Mouse (Mus musculus) cerebellum, adult 9-10 months (tissue): ENCODE measurements around the gene Ikzf1.

Experiments
- DNase-seq: peaks from one replicate; pipeline ENCODE4 v3.0.0; 2022

Gene Ikzf1

GRCm38 (mm10) chr11:11684930-11685852 lies at the start of gene Ikzf1:
Gene Ikzf1 (plus strand): TSS chr11:11685003.
- no peak for DNase-seq

- no peak for DNase-seq
Observed at GRCm38 (mm10) chr11:11644303-11644702, 40.5 kb upstream of the Ikzf1 start.

- DNase-seq, result no peak
Observed at GRCm38 (mm10) chr11:11656388-11656787, 28.4 kb upstream of the Ikzf1 start.

- no peak for DNase-seq
Observed at GRCm38 (mm10) chr11:11656995-11657530, 27.7 kb upstream of the Ikzf1 start.

- DNase-seq, result no peak
Observed at GRCm38 (mm10) chr11:11657634-11658033, 27.2 kb upstream of the Ikzf1 start.

- DNase-seq, result no peak
Observed at GRCm38 (mm10) chr11:11658834-11659233, 26.0 kb upstream of the Ikzf1 start.

GRCm38 (mm10) chr11:11660651-11661050 lies 24.2 kb upstream of the Ikzf1 start:
- no peak for DNase-seq

GRCm38 (mm10) chr11:11667254-11667921 lies 17.4 kb upstream of the Ikzf1 start:
- no peak for DNase-seq

- DNase-seq, result no peak
Observed at GRCm38 (mm10) chr11:11667922-11668290, 16.9 kb upstream of the Ikzf1 start.

- DNase-seq, result no peak
Observed at GRCm38 (mm10) chr11:11672974-11673373, 11.8 kb upstream of the Ikzf1 start.

GRCm38 (mm10) chr11:11675063-11675462 lies 9.7 kb upstream of the Ikzf1 start:
- no peak for DNase-seq

- no peak for DNase-seq
Observed at GRCm38 (mm10) chr11:11676068-11676741, 8.6 kb upstream of the Ikzf1 start.

- DNase-seq, result no peak
Observed at GRCm38 (mm10) chr11:11677165-11677564, 7.6 kb upstream of the Ikzf1 start.

- no peak for DNase-seq
Observed at GRCm38 (mm10) chr11:11678972-11679371, 5.8 kb upstream of the Ikzf1 start.

- DNase-seq, result no peak
Observed at GRCm38 (mm10) chr11:11684056-11684929, 510 bp upstream of the Ikzf1 start.

GRCm38 (mm10) chr11:11685853-11686395 lies 1.1 kb downstream of the Ikzf1 start:
- no peak for DNase-seq

- DNase-seq, result no peak
Observed at GRCm38 (mm10) chr11:11686569-11687051, 1.8 kb downstream of the Ikzf1 start.

GRCm38 (mm10) chr11:11687551-11688185 lies 2.9 kb downstream of the Ikzf1 start:
- DNase-seq, result no peak

- no peak for DNase-seq
Observed at GRCm38 (mm10) chr11:11688766-11689330, 4.0 kb downstream of the Ikzf1 start.

GRCm38 (mm10) chr11:11689701-11690058 lies 4.9 kb downstream of the Ikzf1 start:
- DNase-seq, result no peak
